Mouse (Mus musculus) bone marrow, adult 2 months (tissue): Measurements from ENCODE around the gene Wdr92.

ENCODE experiments used
- CTCF ChIP-seq: fragments of 200-500 bp; IDR thresholded peaks from 2 replicates; pipeline ENCODE4 v1.5.1; 2011; ENCODE audit warnings: low read length, control low read depth; ENCODE audit not compliant: control insufficient read depth, insufficient read depth
- POLR2A ChIP-seq: fragments of 200-500 bp; IDR thresholded peaks from 2 replicates; pipeline ENCODE4 v1.6.1; 2011; ENCODE audit warnings: low read depth, mild to moderate bottlenecking, control low read depth, low read length, borderline replicate concordance; ENCODE audit not compliant: control insufficient read depth

GRCm38 (mm10) chr11:17170938-17171729 is 10.8 kb upstream of the Wdr92 start:
- TF ChIP-seq CTCF (no peak), POLR2A (no peak)
